Mouse (Mus musculus): ENCODE data around the gene Rnase2a. TPM values are rescaled to one million over a fixed set of nuclear protein-coding genes. Genes with fewer than 3 reads are reported as not detected.
"Not testable (repeated sequence)": the region's sequence is repeated elsewhere in the genome, so short reads cannot be mapped to it uniquely, and the experiment has no call there.

Rnase2a gene
- polyA plus RNA-seq, 1 experiment from 2014 or later: not detected

- not testable (repeated sequence) for H3K27ac ChIP-seq; H3K4me2 ChIP-seq (replicated peaks)
- 85% methylated on average over 1 of the region's 1 CpGs for WGBS
Measured at GRCm38 (mm10) chr14:51237488-51237887, 18.4 kb downstream of the Rnase2a start.

GRCm38 (mm10) chr14:51229657-51230056, 26.3 kb downstream of the Rnase2a start:
- H3K4me2 ChIP-seq (replicated peaks); H3K9ac ChIP-seq; ATAC-seq (ENCODE audit: insufficient number of reproducible peaks, insufficient read depth, low FRiP score, low TSS enrichment); H3K9me3 ChIP-seq; H3K36me3 ChIP-seq; H3K27me3 ChIP-seq; H3K4me3 ChIP-seq; H3K27ac ChIP-seq; H3K4me1 ChIP-seq: not testable (repeated sequence)
- 53% methylated on average over 4 of the region's 4 CpGs for WGBS

More at GRCm38 (mm10) chr14:51237488-51237887, 18.4 kb downstream of the Rnase2a start:
- not testable (repeated sequence) for H3K4me3 ChIP-seq; H3K36me3 ChIP-seq; H3K9ac ChIP-seq; H3K4me1 ChIP-seq; ATAC-seq (ENCODE audit: insufficient number of reproducible peaks, insufficient read depth, low FRiP score, low TSS enrichment); H3K9me3 ChIP-seq; H3K27me3 ChIP-seq

DNA sequence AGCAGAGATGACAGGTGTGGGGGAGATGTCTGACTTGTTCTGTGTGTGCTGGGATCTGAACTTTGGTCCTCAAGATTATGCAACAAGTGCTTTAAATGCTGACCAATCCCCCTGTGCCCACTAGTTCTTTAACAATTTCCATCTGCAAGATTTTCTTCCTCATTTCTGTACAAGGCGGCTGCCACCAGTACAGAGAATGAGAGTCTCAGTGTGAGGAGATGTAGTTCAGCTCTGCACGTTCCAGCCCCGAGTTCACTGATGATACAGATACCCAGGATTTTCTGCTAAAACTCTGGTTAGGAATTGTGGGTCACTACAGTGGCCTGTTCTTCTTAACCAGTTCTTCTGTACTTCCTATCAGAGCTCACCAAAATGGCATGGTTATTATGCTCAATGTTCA, 35.8 kb downstream of the Rnase2a start:
- ATAC-seq (ENCODE audit: insufficient number of reproducible peaks, insufficient read depth, low FRiP score, low TSS enrichment); H3K9ac ChIP-seq; H3K4me3 ChIP-seq; H3K4me2 ChIP-seq (replicated peaks); H3K9me3 ChIP-seq; H3K27me3 ChIP-seq; H3K4me1 ChIP-seq; H3K36me3 ChIP-seq; H3K27ac ChIP-seq: not testable (repeated sequence)
- WGBS: 92% methylated on average over 3 of the region's 3 CpGs

Other genes with a start within 250 kb of the Rnase2a start
- gene Rnase10, start 248.4 kb downstream of the Rnase2a start, polyA plus RNA-seq (2016; fragmentation: Nextera tagmentation; extraction: Ambion mirVana): not detected in 2 replicates
- not detected in 2 replicates for gene Rnase9, start 214.2 kb downstream of the Rnase2a start, polyA plus RNA-seq (2016; fragmentation: Nextera tagmentation; extraction: Ambion mirVana)
- gene Rnase11, start 205.9 kb downstream of the Rnase2a start, polyA plus RNA-seq (2016; fragmentation: Nextera tagmentation; extraction: Ambion mirVana): not detected in 2 replicates
- gene Rnase12, start 198.5 kb downstream of the Rnase2a start, polyA plus RNA-seq (2016; fragmentation: Nextera tagmentation; extraction: Ambion mirVana): not detected in 2 replicates
- gene Olfr750, start 181.7 kb downstream of the Rnase2a start, polyA plus RNA-seq (2016; fragmentation: Nextera tagmentation; extraction: Ambion mirVana): not detected in 2 replicates
- 17.8 and 18.9 TPM in 2 replicates for gene Rnase4, start 165.0 kb downstream of the Rnase2a start, polyA plus RNA-seq (2016; fragmentation: Nextera tagmentation; extraction: Ambion mirVana)
- 4.1 and 4.5 TPM in 2 replicates for gene Ang, start 165.0 kb downstream of the Rnase2a start, polyA plus RNA-seq (2016; fragmentation: Nextera tagmentation; extraction: Ambion mirVana)
- not detected in 2 replicates for gene Eddm3b, start 141.7 kb downstream of the Rnase2a start, polyA plus RNA-seq (2016; fragmentation: Nextera tagmentation; extraction: Ambion mirVana)
- gene Rnase6, start 132.2 kb downstream of the Rnase2a start, polyA plus RNA-seq (2016; fragmentation: Nextera tagmentation; extraction: Ambion mirVana): 0.28 and 0.29 TPM in 2 replicates
- gene Rnase1, start 109.3 kb downstream of the Rnase2a start, polyA plus RNA-seq (2016; fragmentation: Nextera tagmentation; extraction: Ambion mirVana): not detected in 2 replicates
- not detected in 2 replicates for gene Rnase2b, start 93.9 kb downstream of the Rnase2a start, polyA plus RNA-seq (2016; fragmentation: Nextera tagmentation; extraction: Ambion mirVana)
- not detected in 2 replicates for gene Ang2, start 57.0 kb downstream of the Rnase2a start, polyA plus RNA-seq (2016; fragmentation: Nextera tagmentation; extraction: Ambion mirVana)
- gene Ear14, start 52.7 kb downstream of the Rnase2a start, polyA plus RNA-seq (2016; fragmentation: Nextera tagmentation; extraction: Ambion mirVana): not detected in 2 replicates
- gene Gm7247, start 105.6 kb upstream of the Rnase2a start, polyA plus RNA-seq (2016; fragmentation: Nextera tagmentation; extraction: Ambion mirVana): not detected in 2 replicates
- not detected in 2 replicates for gene Vmn2r88, start 154.7 kb upstream of the Rnase2a start, polyA plus RNA-seq (2016; fragmentation: Nextera tagmentation; extraction: Ambion mirVana)
- not detected in 2 replicates for gene Vmn2r89, start 195.7 kb upstream of the Rnase2a start, polyA plus RNA-seq (2016; fragmentation: Nextera tagmentation; extraction: Ambion mirVana)